Mouse (Mus musculus) liver, postnatal 0 days (tissue): ENCODE measurements at regions not wholly inside any gene's neighbourhood (a gene's known extent, or its start where the extent isn't known, plus 50 kb on each side); places are given as distances from the start of the nearest gene placed in this dataset.

Experiments used
- ATAC-seq: fragments of 200-750 bp; cut with Nextera tagmentation; 2 replicates; pipeline ENCODE4 v1.8.0; 2017; ENCODE audit warnings: mild to moderate bottlenecking, moderate library complexity
- DNase-seq: peaks from one replicate; pipeline ENCODE4 v3.0.0-alpha.2; 2016
- H3K27ac ChIP-seq: fragments of 300-500 bp; sonication (generic); 2 replicates; pipeline ENCODE4 v1.5.1; 2014; ENCODE audit warnings: antibody characterized with exemption, moderate library complexity, mild to moderate bottlenecking, low read depth
- H3K27me3 ChIP-seq: fragments of 300-500 bp; sonication (generic); 2 replicates; pipeline ENCODE4 v1.6.1; 2014; ENCODE audit warnings: low read length, control low read depth, mixed read lengths; ENCODE audit not compliant: insufficient read depth
- H3K36me3 ChIP-seq: fragments of 300-500 bp; sonication (generic); replicated peaks from 2 replicates; pipeline ENCODE4 v1.6.1; 2014; ENCODE audit warnings: mild to moderate bottlenecking, control low read depth, low read length, moderate library complexity, mixed read lengths; ENCODE audit not compliant: insufficient read depth
- H3K4me1 ChIP-seq: fragments of 300-500 bp; sonication (generic); 2 replicates; pipeline ENCODE4 v1.6.1; 2014; ENCODE audit warnings: antibody characterized with exemption, mild to moderate bottlenecking, control low read depth; ENCODE audit not compliant: insufficient read depth
- H3K4me2 ChIP-seq: fragments of 300-500 bp; sonication (generic); 2 replicates; pipeline ENCODE4 v1.6.1; 2014; ENCODE audit warnings: low read depth, mild to moderate bottlenecking, low read length, moderate library complexity, mixed read lengths
- H3K4me3 ChIP-seq: fragments of 300-500 bp; sonication (generic); 2 replicates; pipeline ENCODE4 v1.5.1; 2014; ENCODE audit warnings: low read depth, low read length
- H3K9ac ChIP-seq: fragments of 300-500 bp; sonication (generic); replicated peaks from 2 replicates; pipeline ENCODE4 v1.6.1; 2014; ENCODE audit warnings: mild to moderate bottlenecking, moderate library complexity
- H3K9me3 ChIP-seq: fragments of 300-500 bp; sonication (generic); 2 replicates; pipeline ENCODE4 v1.6.1; 2016; ENCODE audit warnings: mild to moderate bottlenecking, control low read depth, low read length, mixed read lengths
- CTCF ChIP-seq: sonication (generic); IDR thresholded peaks from 2 replicates; pipeline ENCODE4 v1.5.1; 2016; ENCODE audit warnings: antibody characterized with exemption, low read depth
- EP300 ChIP-seq: IDR thresholded peaks from 2 replicates; pipeline ENCODE4 v1.6.1; 2016; ENCODE audit warnings: antibody characterized with exemption, low read depth, mild to moderate bottlenecking
- WGBS: fragments of 180-500 bp; shearing (Covaris S2); extraction: QIAGEN DNeasy Blood & Tissue Kit; methylation state at CpG from one replicate; pipeline ENCODE4 v1.1.7; 2014; ENCODE audit not compliant: insufficient replicate concordance; 5-methylcytosine and 5-hydroxymethylcytosine counted together

DNA sequence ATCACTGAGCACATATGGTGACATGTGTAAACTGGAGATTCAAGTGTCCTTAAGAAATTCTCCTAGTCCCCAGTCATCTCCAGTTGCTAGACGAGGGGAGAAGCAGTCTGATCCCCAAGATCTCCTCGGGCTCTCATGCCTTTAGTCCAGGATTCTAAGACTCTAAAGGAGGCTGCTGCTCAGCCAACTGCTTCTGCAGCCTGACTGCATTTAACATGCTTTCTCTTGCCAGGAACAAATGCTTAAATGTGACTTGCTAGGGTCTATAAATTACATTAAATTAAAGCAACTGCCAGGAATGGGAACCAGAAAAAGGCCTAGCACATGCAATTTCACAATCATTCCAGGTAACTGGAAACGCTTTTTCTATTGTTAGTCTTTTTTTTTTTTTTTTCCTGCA lies 599.8 kb upstream of the Gcfc2 start:
- Histone ChIP-seq H3K36me3 (no peaks in the 10 kb centered on the region), H3K27me3 (no peaks in the 10 kb centered on the region), H3K4me3 (no peak overlapping the region), H3K4me1 (no peaks in the 10 kb centered on the region), H3K27ac (no peak overlapping the region), H3K9ac (no peak overlapping the region), H3K4me2 (no peak overlapping the region), H3K9me3 (no peaks in the 10 kb centered on the region)
- 71% methylated on average over 3 of the region's 3 CpGs for WGBS
- no peak for ATAC-seq
- TF ChIP-seq EP300 (no peak), CTCF (no peak)
- no peak for DNase-seq

- no peak for ATAC-seq
- H3K9me3 ChIP-seq = no peaks in the 10 kb centered on the region
- 67% methylated on average over 7 of the region's 7 CpGs for WGBS
- no peaks in the 10 kb centered on the region for H3K4me1 ChIP-seq
- no peaks in the 10 kb centered on the region for H3K36me3 ChIP-seq
- no peak overlapping the region for H3K4me3 ChIP-seq
- H3K27me3 ChIP-seq = no peaks in the 10 kb centered on the region
- TF ChIP-seq EP300 (no peak), CTCF (no peak)
- no peak overlapping the region for H3K4me2 ChIP-seq
- no peak for DNase-seq
- no peak overlapping the region for H3K9ac ChIP-seq
- no peak overlapping the region for H3K27ac ChIP-seq
Observed at GRCm38 (mm10) chr6:81363969-81364529, 559.4 kb upstream of the Gcfc2 start.

- no peaks in the 10 kb centered on the region for H3K9me3 ChIP-seq
- no peak overlapping the region for H3K4me3 ChIP-seq
- TF ChIP-seq CTCF = no peak
- no peak for TF ChIP-seq EP300
- DNase-seq = no peak
- H3K36me3 ChIP-seq = no peaks in the 10 kb centered on the region
- no peak overlapping the region for H3K27ac ChIP-seq
- no peak overlapping the region for H3K4me2 ChIP-seq
- no peaks in the 10 kb centered on the region for H3K4me1 ChIP-seq
- no peak for ATAC-seq
- 67% methylated on average over 4 of the region's 4 CpGs for WGBS
- no peak overlapping the region for H3K9ac ChIP-seq
- H3K27me3 ChIP-seq = no peaks in the 10 kb centered on the region
Observed at GRCm38 (mm10) chr6:81388484-81388883, 535.0 kb upstream of the Gcfc2 start.

- Histone ChIP-seq H3K36me3 (no peaks in the 10 kb centered on the region), H3K27ac (no peak overlapping the region), H3K9ac (no peak overlapping the region), H3K9me3 (0 out of 2 replicates have a peak, but pooled peaks cover 2% of the 10 kb centered on the region), H3K4me2 (no peak overlapping the region), H3K27me3 (no peaks in the 10 kb centered on the region), H3K4me3 (no peak overlapping the region), H3K4me1 (no peaks in the 10 kb centered on the region)
- DNase-seq = no peak
- TF ChIP-seq EP300 (no peak), CTCF (no peak)
- no peak for ATAC-seq
Observed at GRCm38 (mm10) chr6:81403122-81403521, 520.3 kb upstream of the Gcfc2 start.

GRCm38 (mm10) chr6:81413611-81414010 lies 509.9 kb upstream of the Gcfc2 start:
- TF ChIP-seq EP300 = no peak
- TF ChIP-seq CTCF = no peak
- Histone ChIP-seq H3K4me1 (no peaks in the 10 kb centered on the region), H3K36me3 (no peaks in the 10 kb centered on the region), H3K4me3 (no peak overlapping the region), H3K27ac (no peak overlapping the region), H3K4me2 (no peak overlapping the region), H3K27me3 (no peaks in the 10 kb centered on the region), H3K9ac (no peak overlapping the region), H3K9me3 (no peaks in the 10 kb centered on the region)
- no peak for DNase-seq
- ATAC-seq = no peak
- WGBS = 79% methylated on average over 5 of the region's 5 CpGs

DNA sequence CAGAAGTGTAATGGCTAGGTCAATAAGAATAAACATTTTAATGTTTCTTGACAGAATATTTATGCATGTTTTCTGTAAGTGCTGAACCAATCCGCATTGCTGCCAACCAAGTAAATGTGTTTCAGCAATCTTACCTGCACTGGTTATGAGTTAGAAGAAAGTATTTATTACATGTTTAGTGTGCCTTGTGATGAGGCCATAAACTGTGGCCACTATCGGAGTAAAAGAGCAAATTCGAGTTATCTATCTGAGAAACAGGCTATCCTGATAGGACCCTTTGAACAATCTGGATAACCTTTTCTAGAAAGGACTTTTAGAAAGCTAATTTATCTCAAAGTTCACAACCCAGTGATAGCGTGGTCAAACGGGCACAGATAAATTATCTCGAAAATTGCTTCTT lies 488.7 kb upstream of the Gcfc2 start:
- Histone ChIP-seq H3K27me3 (no peaks in the 10 kb centered on the region), H3K9ac (no peak overlapping the region), H3K4me1 (no peaks in the 10 kb centered on the region), H3K27ac (no peak overlapping the region), H3K4me3 (no peak overlapping the region), H3K9me3 (no peaks in the 10 kb centered on the region), H3K4me2 (no peak overlapping the region), H3K36me3 (no peaks in the 10 kb centered on the region)
- DNase-seq (no peak), ATAC-seq (no peak)
- 78% methylated on average over 6 of the region's 6 CpGs for WGBS
- TF ChIP-seq EP300 = no peak
